Mouse (Mus musculus) layer of hippocampus, adult 11-12 months (tissue): ENCODE data around the gene Inafm2.

ENCODE experiments used
- DNase-seq: peaks from one replicate; pipeline ENCODE4 v3.0.0; 2022; ENCODE audit warnings: low spot score

Inafm2 gene

GRCm38 (mm10) chr2:118759828-118760227, 14.3 kb downstream of the Inafm2 start:
- peak; percentile 61 for DNase-seq

GRCm38 (mm10) chr2:118760311-118761025, 14.9 kb downstream of the Inafm2 start:
- no peak for DNase-seq

GRCm38 (mm10) chr2:118761358-118761757, 15.8 kb downstream of the Inafm2 start:
- no peak for DNase-seq

GRCm38 (mm10) chr2:118761906-118762783, 16.6 kb downstream of the Inafm2 start, which contains the start of gene Ccdc9b:
Gene Ccdc9b (minus strand): TSS chr2:118762661.
- peak; percentile 92 for DNase-seq

GRCm38 (mm10) chr2:118762784-118763148, 17.2 kb downstream of the Inafm2 start:
- DNase-seq, result no peak

- peak; percentile 68 for DNase-seq
These were observed 17.9 kb downstream of the Inafm2 start for GRCm38 (mm10) chr2:118763469-118763868.

GRCm38 (mm10) chr2:118764094-118764831, 18.7 kb downstream of the Inafm2 start:
- peak; percentile 65 for DNase-seq

GRCm38 (mm10) chr2:118764875-118765274, 19.3 kb downstream of the Inafm2 start:
- DNase-seq, result no peak

- DNase-seq, result no peak
These were observed 20.8 kb downstream of the Inafm2 start for GRCm38 (mm10) chr2:118766041-118767033.

- DNase-seq, result no peak
These were observed 26.8 kb downstream of the Inafm2 start, which contains the start of gene Phgr1 for GRCm38 (mm10) chr2:118772158-118772874. Gene Phgr1 (plus strand): TSS chr2:118772769.

- DNase-seq, result no peak
These were observed 29.0 kb downstream of the Inafm2 start for GRCm38 (mm10) chr2:118774536-118774935.

- no peak for DNase-seq
These were observed 29.8 kb downstream of the Inafm2 start for GRCm38 (mm10) chr2:118775396-118775795.

GRCm38 (mm10) chr2:118775846-118776245, 30.3 kb downstream of the Inafm2 start:
- peak; percentile 72 for DNase-seq

GRCm38 (mm10) chr2:118776295-118776694, 30.7 kb downstream of the Inafm2 start:
- DNase-seq, result no peak

- no peak for DNase-seq
These were observed 32.9 kb downstream of the Inafm2 start for GRCm38 (mm10) chr2:118778418-118778817.

GRCm38 (mm10) chr2:118779065-118779464, 33.5 kb downstream of the Inafm2 start:
- no peak for DNase-seq

- DNase-seq, result peak; percentile 94
These were observed 34.2 kb downstream of the Inafm2 start, which contains the start of gene Disp2 for GRCm38 (mm10) chr2:118779504-118780480. Gene Disp2 (plus strand): TSS chr2:118779719.

GRCm38 (mm10) chr2:118781115-118781514, 35.6 kb downstream of the Inafm2 start:
- no peak for DNase-seq

GRCm38 (mm10) chr2:118782303-118782702, 36.7 kb downstream of the Inafm2 start:
- DNase-seq, result no peak
